Comparison of ENCODE assay signal across 8 mouse cellular contexts in the genomic region with DNA sequence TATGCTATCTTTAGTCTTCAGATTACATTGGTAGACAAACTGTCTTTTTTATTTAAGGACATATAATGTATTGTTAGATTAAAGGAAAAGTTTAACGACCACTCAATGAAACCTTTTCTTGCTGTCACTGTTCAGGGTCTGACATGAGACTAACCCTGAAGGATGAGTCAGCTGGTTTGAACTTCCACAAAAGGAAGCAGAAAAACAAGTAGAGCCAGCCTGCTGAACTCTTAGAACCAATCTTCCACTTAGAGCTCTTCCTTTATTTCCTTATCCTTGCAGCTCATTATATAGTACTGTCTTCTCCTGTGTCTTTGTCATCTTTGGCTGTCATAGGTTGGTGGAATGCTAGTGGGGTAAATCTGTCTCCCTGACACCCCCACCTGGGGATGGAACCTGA. TPM values are rescaled to one million over a fixed set of nuclear protein-coding genes. Genes with fewer than 3 reads are reported as not detected.
A peak's percentile ranks its signal among the peaks of the same experiment; 100 is the strongest.
DNase-seq lines count a peak whose midpoint lies in the region; ATAC-seq lines count a peak whose summit lies in the region.

No protein-coding gene starts in this region.

- no peak overlapping the region for H3K27ac ChIP-seq in heart, embryonic 11.5 days (ENCODE audit: low read depth, low read length)
- H3K27ac ChIP-seq in brown adipose tissue, adult 24 weeks (replicated peaks; ENCODE audit: low read depth, low read length): 0 out of 2 replicates have a peak overlapping the region, but pooled peaks have one; percentile 13
- H3K27ac ChIP-seq in hindbrain, embryonic 14.5 days: no peak overlapping the region
- no peak overlapping the region for H3K27ac ChIP-seq in midbrain, embryonic 12.5 days (replicated peaks)

- H3K9me3 ChIP-seq in heart, embryonic 11.5 days (replicated peaks; ENCODE audit: control insufficient read depth, low read length): no peaks in the 10 kb centered on the region
- no peaks in the 10 kb centered on the region for H3K9me3 ChIP-seq in hindbrain, embryonic 14.5 days (ENCODE audit: control insufficient read depth, low read length)
- no peaks in the 10 kb centered on the region for H3K9me3 ChIP-seq in midbrain, embryonic 12.5 days

- ATAC-seq in heart, embryonic 11.5 days (replicated peaks; ENCODE audit: insufficient number of reproducible peaks, low FRiP score, low TSS enrichment): no peak
- ATAC-seq in hindbrain, embryonic 14.5 days (ENCODE audit: low FRiP score): no peak
- no peak for ATAC-seq in midbrain, embryonic 12.5 days (ENCODE audit: low FRiP score, low read depth)

- H3K27me3 ChIP-seq in heart, embryonic 11.5 days (ENCODE audit: control insufficient read depth, insufficient read depth, low read length): no peaks in the 10 kb centered on the region
- no peaks in the 10 kb centered on the region for H3K27me3 ChIP-seq in hindbrain, embryonic 14.5 days (ENCODE audit: control insufficient read depth, insufficient read depth, low read length)
- no peaks in the 10 kb centered on the region for H3K27me3 ChIP-seq in midbrain, embryonic 12.5 days

- intact Hi-C loops in left cerebral cortex, postnatal 4 days (cut with DNase I): no loop called here

- peaks cover 20% of the 10 kb centered on the region for H3K36me3 ChIP-seq in heart, embryonic 11.5 days (ENCODE audit: control insufficient read depth, insufficient read depth, low read length)
- peaks cover 47% of the 10 kb centered on the region for H3K36me3 ChIP-seq in hindbrain, embryonic 14.5 days (replicated peaks; ENCODE audit: control insufficient read depth, insufficient read depth)
- peaks cover 30% of the 10 kb centered on the region for H3K36me3 ChIP-seq in midbrain, embryonic 12.5 days

- peak overlapping the region; percentile 73 for H3K4me2 ChIP-seq in heart, embryonic 11.5 days
- H3K4me2 ChIP-seq in hindbrain, embryonic 14.5 days (replicated peaks): peak overlapping the region; percentile 86
- H3K4me2 ChIP-seq in midbrain, embryonic 12.5 days (replicated peaks): peak overlapping the region; percentile 84

- DNase-seq in heart, adult 9 months (ENCODE audit: low spot score in 2 of 2): no peak
- DNase-seq in hindbrain, embryonic 14.5 days (ENCODE audit: low spot score): no peak
- DNase-seq in cerebellum, adult 11 months: no peak
- DNase-seq in left cerebral cortex, postnatal 4 days: no peak
- DNase-seq in right cerebral cortex, postnatal 25 days: no peak

- H3K4me3 ChIP-seq in heart, embryonic 11.5 days (ENCODE audit: low read depth, low read length): peak overlapping the region; percentile 52
- peak overlapping the region; percentile 42 for H3K4me3 ChIP-seq in brown adipose tissue, adult 24 weeks (ENCODE audit: insufficient read depth, low read depth, low read length)
- peak overlapping the region; percentile 49; the same call in 1 of the 2 replicates for H3K4me3 ChIP-seq in hindbrain, embryonic 14.5 days (replicated peaks; ENCODE audit: low read length)
- H3K4me3 ChIP-seq in midbrain, embryonic 12.5 days: peak overlapping the region; percentile 28

- H3K4me1 ChIP-seq in heart, embryonic 11.5 days (ENCODE audit: control insufficient read depth, insufficient read depth, low read length): peaks cover 22% of the 10 kb centered on the region
- peaks cover 5% of the 10 kb centered on the region for H3K4me1 ChIP-seq in brown adipose tissue, adult 24 weeks (ENCODE audit: control insufficient read depth, insufficient read depth, insufficient read length, low read length)
- peaks cover 13% of the 10 kb centered on the region for H3K4me1 ChIP-seq in hindbrain, embryonic 14.5 days (replicated peaks; ENCODE audit: control insufficient read depth, insufficient read depth, low read length)
- H3K4me1 ChIP-seq in midbrain, embryonic 12.5 days: peaks cover 18% of the 10 kb centered on the region

- H3K9ac ChIP-seq in heart, embryonic 11.5 days (ENCODE audit: low read depth, low read length): peak overlapping the region; percentile 52; the same call in 1 of the 2 replicates
- 0 out of 2 replicates have a peak overlapping the region, but pooled peaks have one; percentile 12 for H3K9ac ChIP-seq in hindbrain, embryonic 14.5 days
- no peak overlapping the region; the same call in 1 of the 2 replicates for H3K9ac ChIP-seq in midbrain, embryonic 12.5 days (replicated peaks)

- WGBS in heart, embryonic 11.5 days (ENCODE audit: insufficient replicate concordance): 37% methylated on average over 1 of the region's 1 CpGs
- WGBS in hindbrain, embryonic 14.5 days: 82% methylated on average over 1 of the region's 1 CpGs
- 78% methylated on average over 1 of the region's 1 CpGs for WGBS in midbrain, embryonic 12.5 days

RNA-seq across cellular contexts. Expression of a gene that starts 1.2 kb away (rescaled TPM):
- polyA plus RNA-seq in heart, embryonic 11.5 days (2014; fragmentation: Nextera tagmentation; extraction: Ambion mirVana): 49.7 and 50.4 TPM in 2 replicates
- polyA plus RNA-seq in brown adipose tissue, adult 24 weeks (2012; ENCODE audit: insufficient read depth, insufficient read length, missing spikeins): 22.5 and 27.8 TPM in 2 replicates
- polyA plus RNA-seq in hindbrain, embryonic 14.5 days (2014; fragmentation: Nextera tagmentation; extraction: Ambion mirVana): 66.4 and 66.6 TPM in 2 replicates
- 43.6 and 44.7 TPM in 2 replicates for polyA plus RNA-seq in midbrain, embryonic 12.5 days (2016; fragmentation: Nextera tagmentation; extraction: Ambion mirVana)
- total RNA-seq in left cerebral cortex, postnatal 4 days (2021): 10 to 100 TPM; 45.0 to 46.9 TPM

RNA-seq across cellular contexts. Expression of a gene that starts 32.2 kb away (rescaled TPM):
- polyA plus RNA-seq in heart, embryonic 11.5 days (2014; fragmentation: Nextera tagmentation; extraction: Ambion mirVana): 68.2 and 69.8 TPM in 2 replicates
- polyA plus RNA-seq in brown adipose tissue, adult 24 weeks (2012; ENCODE audit: insufficient read depth, insufficient read length, missing spikeins): 17.1 and 28.6 TPM in 2 replicates
- polyA plus RNA-seq in hindbrain, embryonic 14.5 days (2014; fragmentation: Nextera tagmentation; extraction: Ambion mirVana): 79.3 and 86.7 TPM in 2 replicates
- 122 and 123 TPM in 2 replicates for polyA plus RNA-seq in midbrain, embryonic 12.5 days (2016; fragmentation: Nextera tagmentation; extraction: Ambion mirVana)
- total RNA-seq in left cerebral cortex, postnatal 4 days (2021): 10 to 100 TPM; 76.3 to 78.3 TPM

RNA-seq across cellular contexts. Expression of a gene that starts 57.1 kb away (rescaled TPM):
- polyA plus RNA-seq in heart, embryonic 11.5 days (2014; fragmentation: Nextera tagmentation; extraction: Ambion mirVana): 11.8 and 15.8 TPM in 2 replicates
- polyA plus RNA-seq in brown adipose tissue, adult 24 weeks (2012; ENCODE audit: insufficient read depth, insufficient read length, missing spikeins): 3.3 and 6.7 TPM in 2 replicates
- 207 and 233 TPM in 2 replicates for polyA plus RNA-seq in hindbrain, embryonic 14.5 days (2014; fragmentation: Nextera tagmentation; extraction: Ambion mirVana)
- polyA plus RNA-seq in midbrain, embryonic 12.5 days (2016; fragmentation: Nextera tagmentation; extraction: Ambion mirVana): 200 and 205 TPM in 2 replicates
- total RNA-seq in left cerebral cortex, postnatal 4 days (2021): 100 to 1,000 TPM; 238 to 268 TPM

Comparison
In these comparisons a context has a peak if more than half of its experiments do, and no peak if none do; other contexts are left out.
1. RNA of a gene that starts 57.1 kb away (polyA plus RNA-seq): 207 to 233 TPM in hindbrain, embryonic 14.5 days and 200 to 205 TPM in midbrain, embryonic 12.5 days; 11.8 to 15.8 TPM in heart, embryonic 11.5 days and 3.3 to 6.7 TPM in brown adipose tissue, adult 24 weeks; every median in the first group is over 10 times any median in the second.
2. Peak in every context shown above with its lines, with median percentiles within 50 percentile points of each other: H3K4me2 ChIP-seq and H3K4me3 ChIP-seq.